Mouse (Mus musculus) midbrain, postnatal 0 days (tissue): ENCODE data around the gene Sptan1. TPM values are rescaled to one million over a fixed set of nuclear protein-coding genes. Genes with fewer than 3 reads are reported as not detected.

ENCODE experiments used
- ATAC-seq: fragments of 200-750 bp; cut with Nextera tagmentation; 2 replicates; pipeline ENCODE4 v1.8.0; 2017; ENCODE audit warnings: moderate number of reproducible peaks, mild to moderate bottlenecking, moderate TSS enrichment, moderate library complexity; ENCODE audit not compliant: low FRiP score
- DNase-seq: peaks from one replicate; pipeline ENCODE4 v3.0.0-alpha.2; 2015; ENCODE audit warnings: low spot score
- H3K27ac ChIP-seq: fragments of 300-500 bp; sonication (generic); 2 replicates; pipeline ENCODE4 v1.5.1; 2014; ENCODE audit warnings: low read depth, mild to moderate bottlenecking, low read length, mixed read lengths
- H3K27me3 ChIP-seq: fragments of 300-500 bp; sonication (generic); 2 replicates; pipeline ENCODE4 v1.6.1; 2014; ENCODE audit warnings: low read length, control low read depth, mixed read lengths; ENCODE audit not compliant: insufficient read depth
- H3K36me3 ChIP-seq: fragments of 300-500 bp; sonication (generic); 2 replicates; pipeline ENCODE4 v1.6.1; 2014; ENCODE audit warnings: low read length, control low read depth, mixed read lengths; ENCODE audit not compliant: insufficient read depth
- H3K4me1 ChIP-seq: fragments of 300-500 bp; sonication (generic); 2 replicates; pipeline ENCODE4 v1.6.1; 2014; ENCODE audit warnings: mild to moderate bottlenecking, control low read depth, antibody characterized with exemption, low read length, mixed read lengths; ENCODE audit not compliant: insufficient read depth
- H3K4me2 ChIP-seq: fragments of 300-500 bp; sonication (generic); 2 replicates; pipeline ENCODE4 v1.6.1; 2014; ENCODE audit warnings: low read depth, mild to moderate bottlenecking, low read length, mixed read lengths; ENCODE audit not compliant: poor library complexity, severe bottlenecking
- H3K4me3 ChIP-seq: fragments of 300-500 bp; sonication (generic); 2 replicates; pipeline ENCODE4 v1.5.1; 2014; ENCODE audit warnings: low read depth, mild to moderate bottlenecking, low read length, moderate library complexity
- H3K9ac ChIP-seq: fragments of 300-500 bp; sonication (generic); replicated peaks from 2 replicates; pipeline ENCODE4 v1.6.1; 2014; ENCODE audit warnings: mild to moderate bottlenecking, low read length, moderate library complexity, mixed read lengths; ENCODE audit not compliant: poor library complexity, severe bottlenecking
- H3K9me3 ChIP-seq: fragments of 300-500 bp; sonication (generic); 2 replicates; pipeline ENCODE4 v1.6.1; 2016; ENCODE audit warnings: low read length, control low read depth
- CTCF ChIP-seq: IDR thresholded peaks from 2 replicates; pipeline ENCODE4 v1.5.1; 2016; ENCODE audit warnings: antibody characterized with exemption, mild to moderate bottlenecking
- WGBS: fragments of 180-500 bp; shearing (Covaris S2); extraction: QIAGEN DNeasy Blood & Tissue Kit; methylation state at CpG from one replicate; pipeline ENCODE4 v1.1.7; 2014; 5-methylcytosine and 5-hydroxymethylcytosine counted together
- polyA plus RNA-seq: library from polyadenylated mRNA; unstranded; fragments of >200 nt; fragmentation: Nextera tagmentation; extraction: Ambion mirVana; gene quantifications from 2 replicates; pipeline ENCODE4 v1.2.1, GENCODE M21; 2015
- total RNA-seq: library from RNA; depleted of rRNA; stranded (reverse); fragments of >200 nt; gene quantifications from 2 replicates; pipeline ENCODE4 v1.2.3, GENCODE M21; 2014

Sptan1 gene
- total and polyA plus RNA-seq, 2 experiments from 2014 or later, result 193 to 796 TPM

DNA sequence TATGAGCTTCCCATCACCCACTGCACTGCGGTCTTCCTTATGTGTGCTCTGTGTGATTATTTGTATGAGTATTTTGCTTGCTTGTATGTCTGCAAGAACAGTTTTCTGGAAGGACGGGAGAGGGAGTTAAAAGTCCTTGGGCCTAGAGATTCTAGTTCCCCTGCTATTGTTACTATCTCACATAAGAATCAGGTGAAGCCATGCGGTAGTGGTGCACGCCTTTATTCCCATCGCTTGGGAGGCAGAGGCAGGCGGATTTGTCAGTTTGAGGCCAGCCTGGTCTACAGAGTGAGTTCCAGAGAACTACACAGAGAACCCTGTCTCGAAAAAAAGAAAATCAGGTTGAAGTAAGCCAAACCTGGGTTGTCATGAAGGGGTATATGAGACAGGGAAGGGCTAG is 107.5 kb downstream of the Sptan1 start:
- no peak for TF ChIP-seq CTCF
- ATAC-seq (no peak), DNase-seq (no peak)
- no peak overlapping the region for H3K4me2 ChIP-seq
- WGBS, result 74% methylated on average over 7 of the region's 7 CpGs
- no peak overlapping the region for H3K9ac ChIP-seq
- H3K4me3 ChIP-seq, result no peak overlapping the region
- H3K9me3 ChIP-seq, result no peaks in the 10 kb centered on the region
- peaks cover 3% of the 10 kb centered on the region; the same call in 1 of the 2 replicates for H3K4me1 ChIP-seq
- peaks cover 16% of the 10 kb centered on the region for H3K36me3 ChIP-seq
- H3K27me3 ChIP-seq, result no peaks in the 10 kb centered on the region
- H3K27ac ChIP-seq, result no peak overlapping the region

DNA sequence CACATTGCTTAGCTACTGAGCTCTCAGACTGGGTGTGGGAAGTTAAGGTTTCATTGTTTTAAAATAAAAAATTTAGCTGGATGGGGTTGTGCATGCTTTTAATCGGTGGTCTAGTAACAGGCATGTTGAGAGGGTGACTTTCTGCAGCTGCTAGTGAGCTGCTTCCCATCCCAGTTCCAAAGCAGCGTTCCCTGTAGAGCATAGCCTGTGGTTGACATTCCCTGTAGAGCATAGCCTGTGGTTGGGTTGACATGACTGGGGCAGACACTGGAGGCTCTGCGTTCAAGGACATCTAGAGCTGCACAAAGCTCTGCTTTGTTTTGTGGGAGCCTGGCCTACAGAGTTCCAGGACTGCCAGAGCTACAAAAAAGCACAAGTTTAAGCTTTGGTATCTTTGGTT is 107.9 kb downstream of the Sptan1 start:
- Histone ChIP-seq H3K4me1 (peaks cover 4% of the 10 kb centered on the region; the same call in 1 of the 2 replicates), H3K27ac (no peak overlapping the region), H3K36me3 (peaks cover 16% of the 10 kb centered on the region), H3K4me2 (no peak overlapping the region), H3K9ac (no peak overlapping the region), H3K4me3 (no peak overlapping the region), H3K27me3 (no peaks in the 10 kb centered on the region), H3K9me3 (no peaks in the 10 kb centered on the region)
- ATAC-seq (no peak), DNase-seq (no peak)
- no peak for TF ChIP-seq CTCF
- 81% methylated on average over 3 of the region's 3 CpGs for WGBS

DNA sequence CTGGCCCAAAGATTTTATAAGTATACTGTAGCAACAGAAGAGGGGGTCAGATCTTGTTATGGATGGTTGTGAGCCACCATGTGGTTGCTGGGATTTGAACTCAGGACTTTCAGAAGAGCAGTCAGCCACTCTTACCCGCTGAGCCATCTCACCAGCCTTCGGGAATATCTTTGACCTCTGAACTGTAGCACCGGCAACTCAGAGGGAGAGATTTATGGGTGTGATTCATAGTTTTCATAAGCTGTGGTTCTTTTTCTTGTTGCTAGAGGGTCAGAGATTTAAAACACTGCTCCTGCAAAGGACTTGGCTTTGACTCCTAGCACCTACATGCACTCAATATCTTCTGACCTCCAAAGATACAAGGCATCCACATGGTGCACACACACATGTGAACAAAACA is 110.3 kb downstream of the Sptan1 start:
- no peak for DNase-seq
- TF ChIP-seq CTCF, result no peak
- H3K9me3 ChIP-seq, result no peaks in the 10 kb centered on the region
- no peaks in the 10 kb centered on the region for H3K27me3 ChIP-seq
- 92% methylated on average over 3 of the region's 3 CpGs for WGBS
- H3K36me3 ChIP-seq, result peaks cover 10% of the 10 kb centered on the region
- H3K4me2 ChIP-seq, result no peak overlapping the region
- H3K4me3 ChIP-seq, result no peak overlapping the region
- no peak overlapping the region for H3K9ac ChIP-seq
- H3K4me1 ChIP-seq, result peaks cover 4% of the 10 kb centered on the region; the same call in 1 of the 2 replicates
- H3K27ac ChIP-seq, result no peak overlapping the region
- ATAC-seq, result no peak

DNA sequence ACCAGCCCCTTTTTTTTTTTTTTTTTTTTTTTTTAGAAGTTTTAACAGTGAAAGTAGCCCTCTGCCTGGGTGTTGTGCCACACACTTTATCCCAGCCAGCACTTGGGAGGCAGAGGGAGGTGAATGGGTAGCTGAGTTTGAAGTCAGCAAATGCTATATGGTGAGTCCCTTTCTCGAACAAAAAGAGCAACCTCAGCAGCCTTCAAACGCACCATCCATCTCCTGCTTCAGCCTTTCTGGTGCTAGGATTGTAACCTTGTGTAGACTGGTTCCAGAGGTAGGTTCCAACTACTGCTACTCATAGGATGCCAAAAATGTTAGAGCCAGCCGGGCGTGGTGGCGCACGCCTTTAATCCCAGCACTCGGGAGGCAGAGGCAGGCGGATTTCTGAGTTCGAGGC is 111.1 kb downstream of the Sptan1 start:
- H3K4me1 ChIP-seq, result peaks cover 4% of the 10 kb centered on the region; the same call in 1 of the 2 replicates
- H3K27me3 ChIP-seq, result no peaks in the 10 kb centered on the region
- H3K9ac ChIP-seq, result no peak overlapping the region
- H3K4me2 ChIP-seq, result no peak overlapping the region
- peaks cover 9% of the 10 kb centered on the region for H3K36me3 ChIP-seq
- DNase-seq (no peak), ATAC-seq (no peak)
- no peaks in the 10 kb centered on the region for H3K9me3 ChIP-seq
- no peak overlapping the region for H3K4me3 ChIP-seq
- WGBS, result 94% methylated on average over 7 of the region's 9 CpGs
- H3K27ac ChIP-seq, result no peak overlapping the region
- TF ChIP-seq CTCF, result no peak

DNA sequence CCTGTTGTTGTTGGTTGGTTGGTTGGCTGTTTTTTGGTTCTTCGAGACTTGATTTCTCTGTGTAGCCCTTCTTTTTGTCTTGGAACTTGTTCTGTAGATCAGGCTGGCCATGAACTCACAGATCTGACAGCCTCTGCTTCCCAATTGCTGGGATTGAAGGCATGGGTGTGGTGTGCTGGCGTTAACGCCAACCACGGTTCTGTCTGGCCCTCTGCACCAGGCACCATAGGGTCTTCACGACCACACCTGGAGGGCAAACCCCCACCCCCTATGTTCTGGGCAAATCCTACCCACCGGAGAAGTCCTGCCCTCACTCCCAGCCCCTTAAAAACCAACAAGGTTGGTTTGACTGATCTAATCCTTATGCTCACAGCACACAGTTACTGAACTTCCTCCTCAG is 111.6 kb downstream of the Sptan1 start:
- TF ChIP-seq CTCF, result no peak
- H3K27me3 ChIP-seq, result no peaks in the 10 kb centered on the region
- no peaks in the 10 kb centered on the region for H3K9me3 ChIP-seq
- H3K4me1 ChIP-seq, result peaks cover 4% of the 10 kb centered on the region; the same call in 1 of the 2 replicates
- H3K4me3 ChIP-seq, result no peak overlapping the region; the same call in 1 of the 2 replicates
- H3K36me3 ChIP-seq, result peaks cover 9% of the 10 kb centered on the region
- no peak overlapping the region for H3K9ac ChIP-seq
- ATAC-seq (no peak), DNase-seq (no peak)
- peak overlapping the region; percentile 89 for H3K4me2 ChIP-seq
- 68% methylated on average over 6 of the region's 6 CpGs for WGBS
- no peak overlapping the region for H3K27ac ChIP-seq

DNA sequence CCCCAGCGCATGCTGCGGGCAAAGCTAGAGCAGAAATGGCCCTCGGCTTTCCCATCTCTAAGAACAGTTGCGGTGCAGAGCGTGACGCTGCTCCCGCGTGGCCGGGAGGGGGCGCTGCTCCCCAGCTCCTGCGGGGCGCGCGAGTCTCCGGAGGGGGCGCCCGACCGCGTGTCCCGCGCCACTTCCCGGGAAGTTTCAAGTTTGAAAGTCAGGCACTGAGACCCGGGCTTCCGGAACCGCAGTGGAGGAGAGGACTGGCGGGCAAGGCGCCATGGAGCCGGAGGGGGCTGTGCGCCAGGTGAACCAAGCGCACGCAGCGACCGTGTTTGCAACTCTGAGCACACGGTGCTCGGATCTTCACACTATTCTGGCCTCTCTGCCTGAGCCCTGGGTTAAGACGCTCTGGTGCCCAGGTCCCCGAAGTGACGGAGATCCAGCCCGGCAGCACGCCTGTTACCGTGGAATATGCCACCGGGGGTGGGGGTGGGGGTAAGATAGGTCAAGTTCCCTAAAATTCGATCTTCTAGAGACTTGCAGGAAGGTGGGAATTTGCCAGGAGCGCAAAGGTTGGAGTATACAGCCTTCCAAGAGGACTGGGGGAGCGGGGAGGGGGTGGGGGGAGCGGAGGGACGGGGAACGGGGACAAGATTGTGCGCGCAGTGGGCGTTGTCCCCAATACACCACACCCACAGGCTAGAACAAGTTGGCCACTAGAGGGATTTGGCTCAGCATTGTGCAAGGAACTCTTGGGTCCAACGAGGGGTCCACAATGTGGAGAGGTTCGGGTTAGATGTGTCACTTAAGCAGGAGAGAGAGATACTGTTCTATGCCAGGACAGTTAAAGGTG is 112.4 kb downstream of the Sptan1 start, which contains the start of gene Pkn3:
Gene Pkn3 (plus strand): TSS at position 183 of the 847 bp plus-strand sequence.
- WGBS, result 2% methylated on average over 52 of the region's 53 CpGs
- H3K4me1 ChIP-seq, result peaks cover 4% of the 10 kb centered on the region; the same call in 1 of the 2 replicates
- peaks cover 9% of the 10 kb centered on the region for H3K36me3 ChIP-seq
- DNase-seq (peak; percentile 80), ATAC-seq (peak; percentile 78)
- peak within 1 kb of the TSS; percentile 38 for H3K4me3 ChIP-seq
- H3K27me3 ChIP-seq, result no peaks in the 10 kb centered on the region
- H3K4me2 ChIP-seq, result peak within 1 kb of the TSS; percentile 89
- peak; percentile 98 for TF ChIP-seq CTCF
- H3K27ac ChIP-seq, result no peak within 1 kb of the TSS
- H3K9me3 ChIP-seq, result no peaks in the 10 kb centered on the region
- no peak within 1 kb of the TSS for H3K9ac ChIP-seq
